Mouse (Mus musculus): ENCODE data around the gene Rtp2. TPM values are rescaled to one million over a fixed set of nuclear protein-coding genes. Genes with fewer than 3 reads are reported as not detected.

The Rtp2 gene
- polyA plus RNA-seq, 1 experiment, result 0.01 TPM

- no peak overlapping the region for H3ac ChIP-seq (ENCODE audit: control insufficient read depth, insufficient read length)
- H3K27me3 ChIP-seq (ENCODE audit: control insufficient read depth, insufficient read depth, insufficient read length), result no peaks in the 10 kb centered on the region
- no peak overlapping the region for H3K4me2 ChIP-seq (ENCODE audit: low read depth)
- H3K36me3 ChIP-seq (ENCODE audit: control insufficient read depth, insufficient read depth), result no peaks in the 10 kb centered on the region
- H3K4me3 ChIP-seq, result no peak overlapping the region
- no peaks in the 10 kb centered on the region for H3K79me2 ChIP-seq (ENCODE audit: control insufficient read depth, insufficient read depth)
- TF ChIP-seq MAX (IDR thresholded peaks at IDR 0.05; ENCODE audit: low read depth) (no peak), E2F4 (IDR thresholded peaks at IDR 0.05; ENCODE audit: insufficient read depth) (no peak)
These were observed 20.0 kb upstream of the Rtp2 start for GRCm38 (mm10) chr16:23952101-23952727.

- H3K4me2 ChIP-seq (ENCODE audit: low read depth), result no peak overlapping the region
- H3K36me3 ChIP-seq (ENCODE audit: control insufficient read depth, insufficient read depth), result no peaks in the 10 kb centered on the region
- TF ChIP-seq USF1 (IDR thresholded peaks at IDR 0.05; ENCODE audit: low read depth) (no peak), MAX (IDR thresholded peaks at IDR 0.05; ENCODE audit: low read depth) (no peak), POLR2A (IDR thresholded peaks at IDR 0.05; ENCODE audit: insufficient read length, low read depth) (no peak), REST (IDR thresholded peaks at IDR 0.05; ENCODE audit: insufficient read depth, insufficient read length) (no peak), TCF3 (IDR thresholded peaks at IDR 0.05; ENCODE audit: insufficient read length, low read depth) (no peak), TCF12 (IDR thresholded peaks at IDR 0.05; ENCODE audit: insufficient read depth, poor library complexity, severe bottlenecking) (no peak)
These were observed 15.5 kb upstream of the Rtp2 start for GRCm38 (mm10) chr16:23947654-23948053.

GRCm38 (mm10) chr16:23944801-23945200 lies 12.6 kb upstream of the Rtp2 start:
- H3K27me3 ChIP-seq (ENCODE audit: control insufficient read depth, insufficient read depth, insufficient read length), result no peaks in the 10 kb centered on the region
- H3K4me2 ChIP-seq (ENCODE audit: low read depth), result no peak overlapping the region
- no peaks in the 10 kb centered on the region for H3K79me2 ChIP-seq (ENCODE audit: control insufficient read depth, insufficient read depth)
- H3ac ChIP-seq (ENCODE audit: control insufficient read depth, insufficient read length), result no peak overlapping the region
- TF ChIP-seq SRF (IDR thresholded peaks at IDR 0.05; ENCODE audit: control insufficient read depth, insufficient read length, low read depth) (no peak), POLR2AphosphoS2 (IDR thresholded peaks at IDR 0.05; ENCODE audit: insufficient read length, low read depth) (no peak), TCF3 (IDR thresholded peaks at IDR 0.05; ENCODE audit: insufficient read length, low read depth) (no peak), REST (IDR thresholded peaks at IDR 0.05; ENCODE audit: insufficient read depth, insufficient read length) (no peak), CEBPB (IDR thresholded peaks at IDR 0.05; ENCODE audit: insufficient read depth, poor library complexity, severe bottlenecking) (no peak), MYOD1 (IDR thresholded peaks at IDR 0.05; ENCODE audit: control insufficient read depth in 1 of 3, insufficient read length in 2 of 3, low read depth in 2 of 3) (no peak), TCF12 (IDR thresholded peaks at IDR 0.05; ENCODE audit: insufficient read depth, poor library complexity, severe bottlenecking) (no peak), MAX (IDR thresholded peaks at IDR 0.05; ENCODE audit: low read depth) (no peak), E2F4 (IDR thresholded peaks at IDR 0.05; ENCODE audit: insufficient read depth) (no peak), POLR2A (IDR thresholded peaks at IDR 0.05; ENCODE audit: insufficient read length, low read depth) (no peak), MYOG (IDR thresholded peaks at IDR 0.05; ENCODE audit: control insufficient read depth in 1 of 3, insufficient read depth in 1 of 3, insufficient read length in 2 of 3, low read depth in 2 of 3) (no peak), USF1 (IDR thresholded peaks at IDR 0.05; ENCODE audit: low read depth) (no peak)
- H3K4me3 ChIP-seq, result no peak overlapping the region
- H3K36me3 ChIP-seq (ENCODE audit: control insufficient read depth, insufficient read depth), result no peaks in the 10 kb centered on the region

More at GRCm38 (mm10) chr16:23947654-23948053, 15.5 kb upstream of the Rtp2 start:
- H3ac ChIP-seq (ENCODE audit: control insufficient read depth, insufficient read length), result no peak overlapping the region
- H3K4me3 ChIP-seq, result no peak overlapping the region
- H3K79me2 ChIP-seq (ENCODE audit: control insufficient read depth, insufficient read depth), result no peaks in the 10 kb centered on the region
- no peaks in the 10 kb centered on the region for H3K27me3 ChIP-seq (ENCODE audit: control insufficient read depth, insufficient read depth, insufficient read length)

DNA sequence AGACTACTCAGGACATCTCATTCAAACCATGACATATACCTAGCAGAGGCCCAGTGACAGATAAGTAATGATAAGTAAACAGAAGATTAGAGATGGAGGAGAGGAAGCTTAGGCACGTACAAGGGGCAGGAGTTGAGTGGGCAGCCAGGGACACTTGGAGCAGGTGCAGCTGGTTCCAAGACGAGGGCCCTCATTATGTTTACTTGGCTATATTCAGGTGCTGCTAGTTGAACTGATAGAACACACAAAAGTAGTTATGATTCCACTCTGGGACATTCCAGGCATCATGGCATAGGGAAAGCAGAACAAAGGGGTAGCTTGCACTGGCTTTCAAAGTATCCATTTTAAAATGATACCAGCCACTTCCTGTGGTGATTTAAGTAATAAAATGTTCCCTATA lies 2.2 kb upstream of the Rtp2 start:
- H3K4me3 ChIP-seq, result no peak overlapping the region
- H3K4me2 ChIP-seq (ENCODE audit: low read depth), result no peak overlapping the region
- no peak overlapping the region for H3ac ChIP-seq (ENCODE audit: control insufficient read depth, insufficient read length)
- H3K79me2 ChIP-seq (ENCODE audit: control insufficient read depth, insufficient read depth), result no peaks in the 10 kb centered on the region
- no peaks in the 10 kb centered on the region for H3K36me3 ChIP-seq (ENCODE audit: control insufficient read depth, insufficient read depth)
- H3K27me3 ChIP-seq (ENCODE audit: control insufficient read depth, insufficient read depth, insufficient read length), result peaks cover 7% of the 10 kb centered on the region
- TF ChIP-seq MYOD1 (IDR thresholded peaks at IDR 0.05; ENCODE audit: control insufficient read depth in 1 of 3, insufficient read length in 2 of 3, low read depth in 2 of 3) (no peak), MYOG (IDR thresholded peaks at IDR 0.05; ENCODE audit: control insufficient read depth in 1 of 3, insufficient read depth in 1 of 3, insufficient read length in 2 of 3, low read depth in 2 of 3) (no peak), POLR2A (IDR thresholded peaks at IDR 0.05; ENCODE audit: insufficient read length, low read depth) (no peak), SRF (IDR thresholded peaks at IDR 0.05; ENCODE audit: control insufficient read depth, insufficient read length, low read depth) (no peak), REST (IDR thresholded peaks at IDR 0.05; ENCODE audit: insufficient read depth, insufficient read length) (no peak), MAX (IDR thresholded peaks at IDR 0.05; ENCODE audit: low read depth) (no peak), TCF12 (IDR thresholded peaks at IDR 0.05; ENCODE audit: insufficient read depth, poor library complexity, severe bottlenecking) (no peak), TCF3 (IDR thresholded peaks at IDR 0.05; ENCODE audit: insufficient read length, low read depth) (no peak), POLR2AphosphoS2 (IDR thresholded peaks at IDR 0.05; ENCODE audit: insufficient read length, low read depth) (no peak), CEBPB (IDR thresholded peaks at IDR 0.05; ENCODE audit: insufficient read depth, poor library complexity, severe bottlenecking) (no peak), USF1 (IDR thresholded peaks at IDR 0.05; ENCODE audit: low read depth) (no peak), E2F4 (IDR thresholded peaks at IDR 0.05; ENCODE audit: insufficient read depth) (no peak)

- Histone ChIP-seq H3K27me3 (ENCODE audit: control insufficient read depth, insufficient read depth, insufficient read length) (peaks cover 13% of the 10 kb centered on the region), H3K4me2 (ENCODE audit: low read depth) (no peak overlapping the region), H3K4me3 (no peak overlapping the region), H3K79me2 (ENCODE audit: control insufficient read depth, insufficient read depth) (no peaks in the 10 kb centered on the region), H3ac (ENCODE audit: control insufficient read depth, insufficient read length) (no peak overlapping the region), H3K36me3 (ENCODE audit: control insufficient read depth, insufficient read depth) (no peaks in the 10 kb centered on the region)
- TF ChIP-seq MYOD1 (IDR thresholded peaks at IDR 0.05; ENCODE audit: control insufficient read depth in 1 of 3, insufficient read length in 2 of 3, low read depth in 2 of 3) (no peak), USF1 (IDR thresholded peaks at IDR 0.05; ENCODE audit: low read depth) (no peak), E2F4 (IDR thresholded peaks at IDR 0.05; ENCODE audit: insufficient read depth) (no peak), POLR2AphosphoS2 (IDR thresholded peaks at IDR 0.05; ENCODE audit: insufficient read length, low read depth) (no peak), SRF (IDR thresholded peaks at IDR 0.05; ENCODE audit: control insufficient read depth, insufficient read length, low read depth) (no peak), TCF12 (IDR thresholded peaks at IDR 0.05; ENCODE audit: insufficient read depth, poor library complexity, severe bottlenecking) (no peak), CEBPB (IDR thresholded peaks at IDR 0.05; ENCODE audit: insufficient read depth, poor library complexity, severe bottlenecking) (no peak), REST (IDR thresholded peaks at IDR 0.05; ENCODE audit: insufficient read depth, insufficient read length) (no peak), MYOG (IDR thresholded peaks at IDR 0.05; ENCODE audit: control insufficient read depth in 1 of 3, insufficient read depth in 1 of 3, insufficient read length in 2 of 3, low read depth in 2 of 3) (no peak), POLR2A (IDR thresholded peaks at IDR 0.05; ENCODE audit: insufficient read length, low read depth) (no peak), TCF3 (IDR thresholded peaks at IDR 0.05; ENCODE audit: insufficient read length, low read depth) (no peak), MAX (IDR thresholded peaks at IDR 0.05; ENCODE audit: low read depth) (no peak)
These were observed 919 bp downstream of the Rtp2 start for GRCm38 (mm10) chr16:23931275-23931674.

Measured in myocyte (in vitro differentiated cells).